Mouse (Mus musculus) CD4-positive, CD25-positive, alpha-beta regulatory T cell, adult 4 months (primary cell): ENCODE data around the gene Mis18a. TPM values are rescaled to one million over a fixed set of nuclear protein-coding genes. Genes with fewer than 3 reads are reported as not detected.

Experiments
- ATAC-seq: one replicate; pipeline ENCODE4 v1.8.0; 2017
- polyA plus RNA-seq, 2 experiments: library from polyadenylated mRNA; unstranded; fragments of 100-300 nt; shearing (Covaris generic); gene quantifications; one replicate each; pipeline ENCODE4 v1.2.1; 2017

The Mis18a gene
- polyA plus RNA-seq, 2 experiments from 2014 or later: 42.7 to 46.5 TPM

- ATAC-seq: no peak
Measured at GRCm38 (mm10) chr16:90703646-90704045, 23.6 kb downstream of the Mis18a start.

- ATAC-seq: no peak
Measured at GRCm38 (mm10) chr16:90701541-90701940, 25.7 kb downstream of the Mis18a start.

- ATAC-seq: no peak
Measured at GRCm38 (mm10) chr16:90699390-90699789, 27.8 kb downstream of the Mis18a start.

GRCm38 (mm10) chr16:90696306-90696705, 30.9 kb downstream of the Mis18a start:
- ATAC-seq: no peak

DNA sequence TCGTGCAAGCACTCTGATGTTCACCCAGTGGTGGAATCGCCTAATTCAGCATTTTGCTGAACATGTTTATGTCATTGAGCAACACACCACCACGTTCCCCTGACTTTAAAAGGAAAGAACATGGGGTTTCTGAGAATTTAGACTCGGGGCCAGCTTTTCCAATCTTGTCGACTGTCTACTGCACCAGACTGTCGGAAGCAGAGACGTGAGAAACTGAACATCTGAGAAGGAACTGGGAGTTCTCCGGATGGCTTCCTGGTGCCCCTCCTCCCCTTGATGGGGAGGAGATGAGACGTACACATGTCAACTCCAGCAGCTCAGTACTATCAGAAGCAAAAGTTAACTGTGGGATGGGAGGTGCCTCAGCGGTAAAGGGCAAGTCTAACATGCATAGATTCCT, 32.1 kb downstream of the Mis18a start:
- no peak for ATAC-seq

GRCm38 (mm10) chr16:90694719-90695118, 32.5 kb downstream of the Mis18a start:
- no peak for ATAC-seq

DNA sequence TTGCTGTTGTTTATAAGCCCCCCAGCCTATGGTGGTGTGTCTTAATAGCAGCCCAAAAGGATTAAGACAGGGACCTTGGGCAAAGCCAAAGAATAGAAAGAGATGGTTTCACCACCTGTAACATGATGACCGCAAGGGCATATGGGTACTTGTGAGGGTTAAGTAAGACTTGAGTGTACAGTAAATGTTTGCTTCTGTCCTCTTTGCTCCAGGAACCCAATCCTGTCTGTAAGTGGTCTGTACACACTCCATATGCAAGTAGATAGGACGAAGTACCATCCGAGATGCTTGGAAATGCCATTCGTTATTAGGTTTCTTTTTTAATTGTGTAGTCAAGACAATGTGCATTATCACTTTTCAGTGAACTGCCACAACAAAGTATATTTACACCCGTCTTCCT, 33.6 kb downstream of the Mis18a start:
- ATAC-seq: no peak

DNA sequence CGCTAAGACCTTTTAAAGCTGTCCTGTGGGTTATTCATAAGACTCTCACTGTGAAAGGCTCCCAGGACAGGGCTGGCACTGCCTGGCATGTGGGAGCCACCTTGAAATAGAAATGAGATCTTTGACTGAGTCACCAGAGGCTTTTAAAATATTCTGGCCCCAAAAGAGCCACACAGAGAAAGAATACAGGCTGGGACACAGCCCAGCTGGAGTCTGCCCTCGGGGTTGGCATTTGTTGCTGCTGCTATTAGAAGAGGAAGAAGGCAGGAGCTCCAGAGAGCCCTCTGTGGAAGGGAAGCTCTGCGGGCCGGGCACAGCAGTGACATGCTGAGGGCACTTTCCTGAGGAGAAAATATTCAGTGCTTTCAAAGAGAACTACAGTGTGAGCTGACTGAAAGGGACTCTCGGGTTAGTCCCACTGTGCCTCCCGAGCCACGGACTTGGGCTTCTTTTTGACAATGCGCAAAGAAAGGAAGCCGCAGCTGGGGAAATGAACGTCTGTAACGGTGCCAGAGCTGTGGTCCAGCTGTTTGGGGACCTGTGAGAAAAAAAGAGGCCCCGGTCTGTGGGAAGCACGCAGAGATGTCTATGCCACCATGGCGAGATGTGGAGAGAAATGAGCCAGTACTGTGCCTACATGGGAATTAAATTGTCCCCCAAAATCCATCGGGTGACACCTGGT, 34.4 kb downstream of the Mis18a start:
- no peak for ATAC-seq

- no peak for ATAC-seq
Measured at GRCm38 (mm10) chr16:90687687-90688263, 39.4 kb downstream of the Mis18a start.

GRCm38 (mm10) chr16:90687011-90687410, 40.2 kb downstream of the Mis18a start:
- no peak for ATAC-seq

DNA sequence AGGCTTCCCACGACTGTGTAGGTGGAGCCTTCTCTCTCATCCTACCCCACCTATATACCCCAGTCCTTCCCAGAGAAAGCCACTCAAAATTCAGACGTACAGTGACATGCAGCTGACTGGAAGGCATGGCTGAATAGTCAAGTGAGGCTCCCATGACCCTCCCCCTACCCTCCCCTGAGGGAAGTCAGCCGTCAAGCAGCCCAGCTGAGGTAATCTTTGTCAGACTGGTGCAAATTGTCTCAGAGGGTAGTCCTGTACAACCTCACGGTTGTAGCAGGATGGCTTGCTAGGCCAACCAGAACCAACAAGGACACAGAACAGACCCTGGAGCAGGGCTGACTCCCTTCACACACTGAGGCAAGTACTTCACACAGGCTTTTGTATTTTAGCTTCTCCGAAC, 43.1 kb downstream of the Mis18a start:
- ATAC-seq: no peak

DNA sequence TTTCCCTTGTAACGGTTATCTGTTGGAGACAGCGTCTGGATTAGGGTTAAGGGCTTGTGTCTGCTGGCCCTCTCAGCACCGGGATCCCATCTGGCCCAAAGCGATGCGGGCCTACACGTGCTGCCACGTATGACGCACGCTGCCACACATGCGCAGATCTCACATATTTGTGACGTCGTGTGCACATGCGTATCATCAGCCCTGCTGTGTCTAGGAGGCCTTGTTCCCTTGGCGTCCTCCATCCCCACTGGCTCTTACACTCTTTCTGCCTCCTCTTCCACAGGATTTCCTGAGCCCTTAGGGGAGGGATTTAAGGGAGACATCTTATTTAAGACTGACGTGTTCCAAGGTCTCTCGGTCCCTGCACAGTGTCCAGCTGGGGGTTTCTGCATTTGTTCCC, 47.2 kb downstream of the Mis18a start:
- ATAC-seq: no peak

- ATAC-seq: no peak
Measured at GRCm38 (mm10) chr16:90678820-90679219, 48.4 kb downstream of the Mis18a start.

GRCm38 (mm10) chr16:90676920-90677574, 50.2 kb downstream of the Mis18a start:
- ATAC-seq: no peak

- ATAC-seq: no peak
Measured at GRCm38 (mm10) chr16:90674651-90675050, 52.6 kb downstream of the Mis18a start.

- ATAC-seq: no peak
Measured at GRCm38 (mm10) chr16:90673507-90674354, 53.5 kb downstream of the Mis18a start.

Other genes starting within 250 kb of the Mis18a start
- gene Mrap, start 10.8 kb upstream of the Mis18a start, polyA plus RNA-seq: not detected
- 1 to 10 TPM; 3.5 to 4.2 TPM for gene Urb1, start 83.0 kb upstream of the Mis18a start, polyA plus RNA-seq
- not detected for gene Eva1c, start 99.3 kb upstream of the Mis18a start, polyA plus RNA-seq
- 10 to 100 TPM; 20.2 to 22.6 TPM for gene Cfap298, start 207.7 kb upstream of the Mis18a start, polyA plus RNA-seq